Mouse (Mus musculus): ENCODE data around the gene Tmpo. TPM values are rescaled to one million over a fixed set of nuclear protein-coding genes. Genes with fewer than 3 reads are reported as not detected.

Tmpo gene
- polyA plus RNA-seq, 1 experiment: 47.5 TPM

- Histone ChIP-seq H3K27ac (ENCODE audit: insufficient read depth, low read length) (no peak overlapping the region), H3K27me3 (ENCODE audit: control insufficient read depth, insufficient read depth, low read length) (no peaks in the 10 kb centered on the region), H3K4me3 (replicated peaks; ENCODE audit: insufficient read depth, low read depth, low read length) (no peak overlapping the region), H3K4me1 (ENCODE audit: control insufficient read depth, insufficient read depth, low read length) (no peaks in the 10 kb centered on the region)
- TF ChIP-seq CTCF (IDR thresholded peaks at IDR 0.05; ENCODE audit: borderline replicate concordance, insufficient read depth, low read depth, low read length): no peak
- no peak for TF ChIP-seq POLR2A (IDR thresholded peaks at IDR 0.05; ENCODE audit: borderline replicate concordance, insufficient read depth, low read length)
- WGBS: 23% methylated on average over 9 of the region's 9 CpGs
- no peak for DNase-seq
Observed at GRCm38 (mm10) chr10:91208461-91208860, 27.3 kb upstream of the Tmpo start.

GRCm38 (mm10) chr10:91207275-91207674 is 26.2 kb upstream of the Tmpo start:
- Histone ChIP-seq H3K27ac (ENCODE audit: insufficient read depth, low read length) (no peak overlapping the region), H3K27me3 (ENCODE audit: control insufficient read depth, insufficient read depth, low read length) (no peaks in the 10 kb centered on the region), H3K4me3 (replicated peaks; ENCODE audit: insufficient read depth, low read depth, low read length) (no peak overlapping the region), H3K4me1 (ENCODE audit: control insufficient read depth, insufficient read depth, low read length) (no peaks in the 10 kb centered on the region)
- no peak for DNase-seq
- TF ChIP-seq POLR2A (IDR thresholded peaks at IDR 0.05; ENCODE audit: borderline replicate concordance, insufficient read depth, low read length) (no peak), CTCF (IDR thresholded peaks at IDR 0.05; ENCODE audit: borderline replicate concordance, insufficient read depth, low read depth, low read length) (no peak)

GRCm38 (mm10) chr10:91205632-91206031 is 24.5 kb upstream of the Tmpo start:
- no peak for DNase-seq
- H3K4me3 ChIP-seq (replicated peaks; ENCODE audit: insufficient read depth, low read depth, low read length): no peak overlapping the region
- no peaks in the 10 kb centered on the region for H3K27me3 ChIP-seq (ENCODE audit: control insufficient read depth, insufficient read depth, low read length)
- no peak overlapping the region for H3K27ac ChIP-seq (ENCODE audit: insufficient read depth, low read length)
- WGBS: 90% methylated on average over 6 of the region's 6 CpGs
- no peaks in the 10 kb centered on the region for H3K4me1 ChIP-seq (ENCODE audit: control insufficient read depth, insufficient read depth, low read length)
- no peak for TF ChIP-seq CTCF (IDR thresholded peaks at IDR 0.05; ENCODE audit: borderline replicate concordance, insufficient read depth, low read depth, low read length)
- no peak for TF ChIP-seq POLR2A (IDR thresholded peaks at IDR 0.05; ENCODE audit: borderline replicate concordance, insufficient read depth, low read length)

GRCm38 (mm10) chr10:91200581-91200980 is 19.5 kb upstream of the Tmpo start:
- Histone ChIP-seq H3K4me1 (ENCODE audit: control insufficient read depth, insufficient read depth, low read length) (no peaks in the 10 kb centered on the region), H3K4me3 (replicated peaks; ENCODE audit: insufficient read depth, low read depth, low read length) (no peak overlapping the region), H3K27me3 (ENCODE audit: control insufficient read depth, insufficient read depth, low read length) (no peaks in the 10 kb centered on the region), H3K27ac (ENCODE audit: insufficient read depth, low read length) (no peak overlapping the region)
- TF ChIP-seq CTCF (IDR thresholded peaks at IDR 0.05; ENCODE audit: borderline replicate concordance, insufficient read depth, low read depth, low read length): no peak
- no peak for TF ChIP-seq POLR2A (IDR thresholded peaks at IDR 0.05; ENCODE audit: borderline replicate concordance, insufficient read depth, low read length)
- WGBS: 90% methylated on average over 3 of the region's 3 CpGs
- DNase-seq: no peak

- no peaks in the 10 kb centered on the region for H3K27me3 ChIP-seq (ENCODE audit: control insufficient read depth, insufficient read depth, low read length)
- 25% methylated on average over 1 of the region's 1 CpGs for WGBS
- no peak for DNase-seq
- H3K4me1 ChIP-seq (ENCODE audit: control insufficient read depth, insufficient read depth, low read length): no peaks in the 10 kb centered on the region
- TF ChIP-seq CTCF (IDR thresholded peaks at IDR 0.05; ENCODE audit: borderline replicate concordance, insufficient read depth, low read depth, low read length) (no peak), POLR2A (IDR thresholded peaks at IDR 0.05; ENCODE audit: borderline replicate concordance, insufficient read depth, low read length) (no peak)
- H3K4me3 ChIP-seq (replicated peaks; ENCODE audit: insufficient read depth, low read depth, low read length): no peak overlapping the region
- no peak overlapping the region for H3K27ac ChIP-seq (ENCODE audit: insufficient read depth, low read length)
Observed at GRCm38 (mm10) chr10:91199238-91199780, 18.2 kb upstream of the Tmpo start.

- WGBS: 94% methylated on average over 8 of the region's 8 CpGs
Observed at GRCm38 (mm10) chr10:91197704-91198103, 16.6 kb upstream of the Tmpo start.

GRCm38 (mm10) chr10:91196778-91197177 is 15.7 kb upstream of the Tmpo start:
- TF ChIP-seq CTCF (IDR thresholded peaks at IDR 0.05; ENCODE audit: borderline replicate concordance, insufficient read depth, low read depth, low read length) (no peak), POLR2A (IDR thresholded peaks at IDR 0.05; ENCODE audit: borderline replicate concordance, insufficient read depth, low read length) (no peak)
- 98% methylated on average over 1 of the region's 1 CpGs for WGBS
- DNase-seq: no peak
- no peaks in the 10 kb centered on the region for H3K4me1 ChIP-seq (ENCODE audit: control insufficient read depth, insufficient read depth, low read length)
- no peak overlapping the region for H3K4me3 ChIP-seq (replicated peaks; ENCODE audit: insufficient read depth, low read depth, low read length)
- H3K27ac ChIP-seq (ENCODE audit: insufficient read depth, low read length): no peak overlapping the region
- H3K27me3 ChIP-seq (ENCODE audit: control insufficient read depth, insufficient read depth, low read length): no peaks in the 10 kb centered on the region

More at GRCm38 (mm10) chr10:91197704-91198103, 16.6 kb upstream of the Tmpo start:
- H3K27me3 ChIP-seq (ENCODE audit: control insufficient read depth, insufficient read depth, low read length): no peaks in the 10 kb centered on the region
- no peak for DNase-seq
- H3K4me3 ChIP-seq (replicated peaks; ENCODE audit: insufficient read depth, low read depth, low read length): no peak overlapping the region
- TF ChIP-seq CTCF (IDR thresholded peaks at IDR 0.05; ENCODE audit: borderline replicate concordance, insufficient read depth, low read depth, low read length): no peak
- no peak for TF ChIP-seq POLR2A (IDR thresholded peaks at IDR 0.05; ENCODE audit: borderline replicate concordance, insufficient read depth, low read length)
- no peak overlapping the region for H3K27ac ChIP-seq (ENCODE audit: insufficient read depth, low read length)
- no peaks in the 10 kb centered on the region for H3K4me1 ChIP-seq (ENCODE audit: control insufficient read depth, insufficient read depth, low read length)

- H3K4me1 ChIP-seq (ENCODE audit: control insufficient read depth, insufficient read depth, low read length): no peaks in the 10 kb centered on the region
- 81% methylated on average over 5 of the region's 5 CpGs for WGBS
- no peak overlapping the region for H3K27ac ChIP-seq (ENCODE audit: insufficient read depth, low read length)
- H3K27me3 ChIP-seq (ENCODE audit: control insufficient read depth, insufficient read depth, low read length): no peaks in the 10 kb centered on the region
- TF ChIP-seq POLR2A (IDR thresholded peaks at IDR 0.05; ENCODE audit: borderline replicate concordance, insufficient read depth, low read length) (no peak), CTCF (IDR thresholded peaks at IDR 0.05; ENCODE audit: borderline replicate concordance, insufficient read depth, low read depth, low read length) (no peak)
- H3K4me3 ChIP-seq (replicated peaks; ENCODE audit: insufficient read depth, low read depth, low read length): no peak overlapping the region
- DNase-seq: no peak
Observed at GRCm38 (mm10) chr10:91195680-91196079, 14.6 kb upstream of the Tmpo start.

Measured in cerebellum, adult 2 months (tissue).